Mouse (Mus musculus): ENCODE results near the gene Zfp119b.
A peak's percentile ranks its signal among the peaks of the same experiment; 100 is the strongest.
"Not testable (repeated sequence)": the region's sequence is repeated elsewhere in the genome, so short reads cannot be mapped to it uniquely, and the experiment has no call there.

Zfp119b gene

DNA sequence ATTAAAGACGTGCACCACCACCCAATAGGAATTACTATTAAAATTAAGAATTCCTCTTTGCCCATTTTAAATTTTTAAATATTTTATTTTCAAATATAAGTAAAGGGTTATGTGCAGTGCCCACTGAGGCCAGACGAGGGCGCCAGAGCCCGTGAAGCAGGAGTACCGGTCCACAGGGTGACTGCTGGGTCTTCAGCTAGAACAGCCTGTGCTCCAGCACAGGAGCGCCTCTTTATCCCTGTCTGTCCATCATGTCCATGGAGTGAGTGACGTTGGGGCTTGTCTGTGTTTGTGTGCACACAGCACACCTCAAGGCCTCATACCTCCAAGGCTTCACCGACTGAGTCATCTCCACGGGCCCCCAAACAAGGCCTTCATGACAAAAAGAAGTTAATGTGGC is 7.9 kb upstream of the Zfp119b start:
- peak; percentile 79 for DNase-seq

DNA sequence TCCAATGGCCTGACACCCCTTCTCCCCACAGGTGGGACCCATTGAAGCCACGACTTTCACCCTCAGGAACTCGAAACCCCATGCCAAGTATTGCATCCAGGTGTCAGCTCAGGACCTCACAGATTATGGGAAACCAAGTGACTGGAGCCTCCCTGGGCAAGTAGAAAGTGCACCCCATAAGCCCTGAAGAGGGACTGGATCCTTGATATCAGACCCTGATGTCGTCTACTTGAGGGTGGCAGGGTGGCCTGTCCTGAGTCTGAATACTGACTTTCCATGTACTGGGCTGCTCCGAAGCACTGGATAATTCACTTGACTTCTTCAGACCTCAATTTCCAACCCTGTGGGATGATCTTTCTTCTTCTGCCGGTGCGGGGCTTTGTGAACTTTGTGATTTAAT is 7.3 kb upstream of the Zfp119b start:
- no peak for DNase-seq

DNA sequence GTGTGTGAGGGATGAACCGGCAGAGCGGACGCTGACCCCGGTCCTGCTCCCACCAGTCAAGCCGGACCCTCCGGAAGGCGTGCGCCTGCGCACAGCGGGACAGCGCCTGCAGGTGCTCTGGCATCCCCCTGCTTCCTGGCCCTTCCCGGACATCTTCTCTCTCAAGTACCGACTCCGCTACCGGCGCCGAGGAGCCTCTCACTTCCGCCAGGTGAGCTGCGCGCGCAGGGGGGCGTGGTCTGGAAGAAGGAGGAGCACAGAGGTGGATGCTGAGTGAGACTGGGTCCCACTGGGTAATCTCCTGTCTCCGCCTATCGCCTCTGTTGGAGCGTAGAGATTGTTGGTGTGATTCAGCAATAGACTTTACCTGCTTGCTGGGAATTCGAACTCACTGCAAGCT is 6.8 kb upstream of the Zfp119b start:
- DNase-seq = peak; percentile 87

DNA sequence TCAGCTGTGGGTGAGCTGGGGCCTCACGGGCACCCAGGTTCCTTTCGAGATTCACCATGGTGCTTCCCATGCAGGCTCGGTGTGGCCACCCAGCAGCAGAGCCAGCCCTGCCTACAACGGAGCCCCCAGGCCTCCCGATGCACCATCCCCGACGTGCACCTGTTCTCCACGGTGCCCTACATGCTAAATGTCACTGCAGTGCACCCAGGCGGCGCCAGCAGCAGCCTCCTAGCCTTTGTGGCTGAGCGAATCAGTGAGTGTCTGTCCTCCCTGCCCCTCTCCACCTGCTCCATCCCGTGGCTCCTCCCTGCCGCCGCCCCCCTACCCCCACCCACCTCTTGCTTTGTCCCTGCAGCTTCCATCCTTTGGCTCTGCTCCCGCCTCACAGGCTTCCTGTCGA is 4.9 kb upstream of the Zfp119b start:
- no peak for DNase-seq

DNA sequence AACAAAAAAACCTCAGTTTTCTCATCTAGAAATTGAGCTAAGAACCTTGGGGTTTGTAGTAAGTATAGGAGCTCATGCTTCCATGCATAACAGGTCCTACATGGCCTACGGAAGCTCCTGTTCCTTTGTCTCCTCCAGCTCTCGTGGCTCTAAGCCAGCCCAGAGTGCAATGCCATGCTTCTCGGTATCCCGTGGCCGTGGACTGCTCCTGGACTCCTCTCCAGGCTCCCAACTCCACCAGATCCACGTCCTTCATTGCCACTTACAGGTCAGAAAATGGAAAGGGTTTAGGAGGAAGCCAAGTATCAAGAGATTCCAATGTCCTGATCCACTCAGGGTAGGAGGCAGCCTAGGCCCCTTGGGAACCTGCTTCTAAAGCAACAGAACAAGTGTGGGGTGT is 4.5 kb upstream of the Zfp119b start:
- DNase-seq = no peak

DNA sequence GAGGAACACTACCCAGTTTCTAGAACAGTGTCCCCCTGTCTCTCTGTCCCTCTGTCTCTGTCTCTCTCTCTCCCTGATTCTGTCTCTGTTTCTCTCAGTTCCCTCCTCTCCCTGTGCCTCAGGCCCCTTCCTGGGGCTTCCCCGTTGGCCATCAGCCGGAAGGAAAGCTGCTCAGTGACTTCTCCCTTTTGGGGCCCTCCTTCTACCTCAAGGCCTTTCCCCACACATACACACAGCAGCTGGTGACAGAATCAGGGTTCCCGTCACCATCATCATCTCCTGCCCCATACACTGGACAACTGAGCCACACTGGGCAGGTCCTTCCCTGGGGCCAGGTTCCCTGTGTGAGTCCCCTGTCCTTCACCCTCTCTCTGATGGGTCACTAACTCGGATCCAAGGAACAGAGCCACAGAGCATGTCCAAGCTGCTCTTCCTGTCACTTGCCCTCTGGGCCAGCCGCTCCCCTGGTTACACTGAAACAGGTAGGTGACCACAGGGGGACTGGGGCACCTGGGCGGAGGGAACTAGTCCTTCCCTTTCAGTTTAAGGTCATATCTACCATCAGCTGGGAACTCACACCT is 3.2 kb upstream of the Zfp119b start, which contains the start of gene Ebi3:
Ebi3 (plus strand) TSS at position 194 of the 581 bp plus-strand sequence.
- DNase-seq = no peak

DNA sequence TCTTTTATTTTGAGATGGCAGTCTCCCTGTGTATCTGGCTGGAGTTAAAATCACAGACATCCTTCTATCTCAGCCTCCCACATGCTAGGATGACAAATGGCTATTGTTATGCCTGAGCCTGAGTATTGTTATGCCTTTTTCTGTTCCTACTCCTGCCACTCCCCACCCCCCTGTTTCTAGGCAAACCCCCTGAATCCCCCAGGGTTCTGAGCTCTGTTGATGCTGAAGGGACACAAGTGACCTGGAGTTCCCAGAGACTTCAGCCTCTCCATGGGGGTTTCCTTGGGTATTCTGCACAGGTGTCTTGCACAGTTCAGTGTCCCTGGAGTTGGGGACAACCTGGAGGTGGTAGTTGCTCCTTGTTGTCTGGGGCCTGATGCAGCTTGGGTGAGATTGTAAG is 2.7 kb upstream of the Zfp119b start:
- DNase-seq = no peak

DNA sequence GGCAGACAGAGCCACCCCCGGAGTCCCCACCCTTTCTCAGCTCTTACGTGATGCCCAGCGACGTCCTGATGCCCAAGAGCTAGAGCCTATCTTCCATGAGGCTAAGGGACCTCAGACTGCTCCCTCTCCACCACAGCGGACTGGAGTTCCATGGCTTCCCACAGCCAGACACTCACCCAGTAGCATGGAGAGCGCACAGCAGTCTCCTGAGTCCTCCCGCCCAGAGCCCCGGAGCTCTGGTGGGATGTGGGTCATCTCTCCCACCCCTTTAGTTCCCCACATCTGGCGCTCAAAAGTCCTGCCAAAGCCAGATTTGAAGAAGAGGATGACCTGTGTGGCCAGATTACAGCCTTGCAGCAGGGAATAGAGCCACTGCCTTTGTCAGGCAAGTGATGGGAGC is 1.3 kb upstream of the Zfp119b start:
- no peak for DNase-seq

DNA sequence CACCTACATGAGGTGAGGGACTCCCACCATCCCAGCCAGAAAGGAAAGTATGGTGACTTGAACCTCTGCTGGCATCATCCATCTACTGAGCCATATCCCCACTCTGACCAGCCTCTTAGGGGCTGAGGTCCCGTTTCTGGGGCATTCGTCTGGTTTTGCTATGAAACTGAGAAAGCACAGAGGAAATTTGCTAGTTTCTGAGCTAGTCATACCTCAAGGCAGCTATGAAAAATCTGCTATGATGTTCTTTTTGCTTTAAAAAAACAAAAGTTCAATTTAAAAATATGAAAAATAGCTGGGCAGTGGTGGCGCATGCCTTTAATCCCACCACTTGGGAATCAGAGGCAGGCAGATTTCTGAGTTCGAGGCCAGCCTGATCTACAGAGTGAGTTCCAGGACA is 653 bp downstream of the Zfp119b start:
- no peak for DNase-seq

DNA sequence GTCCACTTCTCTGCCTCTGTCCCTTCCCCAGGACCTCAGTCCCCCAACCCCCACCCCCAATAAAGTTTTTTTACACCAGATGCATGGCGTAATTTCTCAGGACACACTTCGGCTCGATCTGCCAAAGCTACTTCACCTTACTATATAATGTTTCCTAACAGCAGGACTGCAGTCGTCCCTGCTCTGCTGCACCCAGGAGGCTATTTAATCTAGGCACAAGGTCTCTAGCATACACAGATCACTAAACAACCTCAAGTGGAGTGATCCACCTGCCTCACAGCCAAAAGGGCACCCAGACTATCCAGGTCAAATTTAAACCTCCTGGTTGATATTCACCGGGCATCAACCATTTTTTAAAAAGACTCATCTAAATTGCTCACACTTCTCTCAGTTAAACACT is 3.6 kb downstream of the Zfp119b start:
- DNase-seq = no peak

DNA sequence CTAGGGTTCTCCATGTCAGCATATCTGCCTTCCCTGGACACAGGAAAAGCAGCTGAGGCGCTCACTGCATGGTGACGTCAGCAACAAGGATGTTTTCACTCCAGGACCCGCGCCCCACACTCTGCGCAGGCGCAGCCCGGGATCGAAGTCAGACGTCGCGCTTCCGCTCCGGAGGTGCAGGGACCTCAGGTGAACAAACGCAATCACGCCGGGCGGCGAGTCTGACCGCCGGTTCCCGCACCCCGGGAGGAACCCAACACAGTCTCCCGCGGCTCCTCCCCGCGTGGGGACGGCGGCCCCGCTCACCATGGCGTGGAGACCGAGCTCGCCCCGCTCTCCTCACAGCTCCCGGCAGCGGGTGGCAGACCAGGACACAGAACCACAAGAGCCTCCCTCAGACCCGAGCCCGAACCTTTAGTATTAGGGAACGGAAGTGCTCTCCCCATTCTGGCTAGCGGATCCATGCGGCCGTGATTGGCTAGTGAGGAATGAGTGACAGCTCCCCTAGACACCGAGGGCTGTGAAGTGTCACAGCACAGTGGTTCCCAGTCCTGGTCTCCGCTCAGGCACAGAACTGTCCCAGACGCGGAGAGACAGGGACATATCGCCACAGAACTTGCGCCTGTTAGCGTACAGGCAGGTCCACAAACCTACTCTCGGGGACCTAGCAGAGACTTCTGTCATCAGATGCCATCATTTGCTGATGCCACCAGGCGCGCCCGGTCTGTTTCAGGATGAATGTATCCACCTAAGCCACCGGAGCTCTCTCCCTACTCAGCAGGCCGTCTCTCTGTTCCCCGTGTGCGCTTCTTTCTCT is 4.2 kb downstream of the Zfp119b start:
- peak; percentile 90 for DNase-seq

DNA sequence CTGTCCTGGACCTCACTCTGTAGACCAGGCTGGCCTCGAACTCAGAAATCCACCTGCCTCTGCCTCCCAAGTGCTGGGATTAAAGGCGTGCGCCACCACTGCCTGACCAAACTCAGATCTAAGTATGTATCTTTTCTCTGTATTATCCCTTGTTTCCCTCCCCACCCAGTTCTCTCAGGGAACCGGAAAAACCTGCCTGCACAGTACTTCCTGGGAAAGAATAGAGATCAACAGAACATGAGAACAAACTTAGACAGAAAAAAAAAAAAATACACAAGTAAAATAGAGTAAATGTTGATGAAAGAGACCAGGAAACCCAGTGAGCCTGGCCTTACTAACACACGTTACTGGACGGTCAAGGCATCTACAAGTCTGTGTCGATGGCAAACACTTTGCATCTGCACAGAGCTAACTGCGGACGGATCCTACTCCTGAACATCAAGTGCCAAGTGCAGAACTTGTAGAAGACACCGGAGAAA is 4.9 kb downstream of the Zfp119b start:
- DNase-seq = not testable (repeated sequence)

DNA sequence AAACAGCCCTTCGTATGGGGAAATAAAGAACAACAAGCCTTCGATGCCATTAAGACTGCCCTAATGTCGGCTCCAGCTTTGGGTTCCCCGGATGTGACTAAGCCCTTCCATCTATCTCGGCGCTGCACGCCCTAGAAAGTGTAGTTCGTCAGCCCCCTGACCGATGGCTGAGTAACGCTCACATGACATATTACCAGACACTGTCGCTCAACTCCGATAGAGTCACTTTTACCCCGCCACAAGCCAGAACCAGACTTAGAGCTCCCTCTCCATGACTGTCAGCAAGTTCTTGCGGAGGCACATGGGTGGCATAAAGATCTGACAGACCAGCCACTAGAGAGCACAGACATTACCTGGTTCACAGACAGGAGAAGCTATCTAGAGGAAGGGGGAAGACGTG is 16.1 kb downstream of the Zfp119b start:
- no peak for DNase-seq

DNA sequence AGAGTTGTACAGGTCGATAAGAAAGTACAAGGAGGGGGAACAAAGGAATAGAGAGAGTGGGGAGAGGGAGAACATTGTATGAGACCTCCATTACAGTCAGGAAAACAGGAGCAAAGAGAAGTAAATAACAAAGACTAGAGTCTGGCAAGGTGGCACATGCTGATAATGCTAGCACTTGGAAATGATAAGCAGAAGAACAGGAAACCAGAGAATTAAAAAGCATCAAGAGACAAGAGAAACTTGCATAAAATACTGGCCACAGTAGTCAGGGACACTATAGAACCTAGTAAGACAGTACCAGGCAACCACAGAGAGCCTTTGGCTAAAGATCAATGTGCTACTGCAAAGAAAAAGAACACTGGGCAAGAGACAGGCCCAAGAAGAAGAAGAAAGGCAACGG is 16.7 kb downstream of the Zfp119b start:
- no peak for DNase-seq

DNA sequence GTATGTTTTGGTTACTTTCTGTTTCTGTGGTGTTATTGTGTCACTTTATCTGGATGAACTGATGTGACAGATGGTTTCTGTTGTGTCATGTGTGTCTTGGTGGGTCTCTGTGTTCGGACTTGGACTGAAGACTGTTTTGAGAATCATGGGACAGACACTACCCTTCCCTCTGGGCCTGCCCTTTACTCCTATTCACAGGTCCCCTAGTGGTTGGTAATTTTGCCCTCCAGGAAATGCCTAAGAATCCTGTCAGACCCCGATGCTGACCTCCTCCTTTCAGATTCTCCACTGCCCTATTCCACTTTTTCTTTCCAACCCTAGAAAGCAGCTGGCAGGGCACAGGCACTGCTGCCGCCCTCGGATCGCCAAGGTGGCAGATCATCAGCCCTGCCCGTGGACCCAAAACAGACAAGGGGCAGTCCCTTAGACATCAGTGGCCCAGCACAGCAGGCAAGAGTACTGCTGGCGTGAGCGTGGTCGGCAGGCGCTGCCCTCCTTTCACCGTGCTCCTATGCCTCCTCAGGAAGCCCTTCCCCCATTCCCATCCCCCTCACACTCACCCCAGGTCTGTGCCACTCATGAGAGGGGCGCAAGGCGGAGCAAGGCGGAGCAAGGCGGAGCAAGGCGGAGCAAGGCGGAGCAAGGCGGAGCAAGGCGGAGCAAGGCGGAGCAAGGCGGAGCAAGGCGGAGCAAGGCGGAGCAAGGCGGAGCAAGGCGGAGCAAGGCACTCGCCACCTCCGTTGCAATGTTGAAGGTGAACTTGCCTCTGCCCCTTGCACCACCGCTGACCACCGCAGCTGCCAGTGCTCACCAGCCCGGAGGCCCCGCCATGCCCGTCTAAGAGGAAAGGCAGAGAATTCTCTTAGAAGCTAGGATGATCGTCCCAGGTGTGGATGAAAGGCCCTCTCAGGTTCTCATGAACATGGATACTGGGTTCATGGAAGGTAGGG is 17.5 kb downstream of the Zfp119b start:
- DNase-seq = peak; percentile 70

DNA sequence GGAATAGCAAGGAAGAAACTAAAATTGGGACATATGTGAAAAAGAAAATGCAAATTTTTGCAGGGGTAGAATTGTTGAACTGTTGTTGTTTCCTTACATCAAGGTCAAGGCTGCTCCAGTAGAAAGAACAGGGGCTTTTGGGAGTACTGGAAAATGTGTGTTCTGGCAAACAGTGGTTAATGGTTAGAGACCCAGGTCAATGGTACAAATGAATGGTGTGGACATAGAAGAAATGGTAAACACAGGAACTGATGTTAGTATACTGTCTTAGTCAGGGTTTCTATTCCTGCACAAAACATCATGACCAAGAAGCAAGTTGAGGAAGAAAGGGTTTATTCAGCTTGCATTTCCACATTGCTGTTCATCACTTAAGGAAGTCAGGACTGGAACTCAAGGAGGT is 42.6 kb downstream of the Zfp119b start:
- no peak for DNase-seq

DNA sequence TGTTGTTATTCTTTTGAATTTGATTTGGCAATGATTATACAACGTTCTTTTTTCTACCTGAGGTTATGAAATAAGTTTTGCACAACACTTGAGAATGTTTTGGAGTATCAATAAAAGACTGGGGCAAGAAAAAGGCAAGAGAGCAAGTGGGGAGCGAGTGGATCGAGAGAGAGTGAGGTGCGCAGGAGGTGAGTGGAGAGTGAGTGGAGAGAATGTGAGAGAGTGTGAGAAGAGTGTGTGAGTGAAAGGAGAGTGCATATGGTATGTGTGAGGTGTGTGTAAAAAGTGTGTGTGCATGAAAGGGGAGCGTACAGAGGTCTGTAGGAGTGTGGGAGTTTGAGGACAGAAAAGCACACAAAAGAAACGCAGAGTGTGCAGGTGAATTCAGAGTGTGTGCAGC is 45.2 kb downstream of the Zfp119b start:
- DNase-seq = no peak

DNA sequence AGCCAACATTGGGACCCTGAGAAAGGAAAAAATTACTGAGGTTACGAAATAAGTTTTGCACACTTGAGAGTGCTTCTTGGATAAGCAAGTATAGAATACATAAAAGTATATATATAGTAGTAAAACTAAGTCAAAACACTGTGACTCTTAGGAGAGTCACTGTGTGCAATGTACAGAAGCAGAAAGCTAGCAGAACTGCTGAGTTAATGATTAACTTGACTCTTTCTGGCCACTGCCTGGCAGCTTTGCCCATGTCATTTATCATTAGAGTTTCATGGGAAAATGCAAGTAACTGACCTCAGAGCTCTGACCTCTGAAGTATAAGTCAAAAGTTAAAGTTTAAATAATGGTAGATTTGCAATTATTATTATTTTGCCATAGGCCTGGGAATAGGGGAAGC is 45.6 kb downstream of the Zfp119b start:
- no peak for DNase-seq

DNA sequence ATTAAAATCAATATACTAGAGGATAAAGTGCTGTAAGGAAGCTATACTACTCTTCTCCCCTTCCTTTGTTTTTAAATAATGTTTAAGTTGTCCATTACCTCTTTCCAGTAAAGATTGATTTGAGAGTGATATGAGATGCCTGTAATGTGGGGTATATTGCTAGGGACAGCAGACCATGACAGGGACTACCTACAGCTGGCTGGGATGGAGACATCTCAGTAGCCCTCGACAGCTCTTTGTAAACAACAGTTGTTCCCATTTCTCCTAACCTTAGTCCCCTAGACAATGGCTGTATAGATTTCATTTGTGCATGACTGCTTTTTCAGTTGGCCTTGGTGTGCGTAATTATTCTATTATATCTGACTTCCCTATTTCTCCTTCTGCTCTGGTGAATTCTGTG is 46.2 kb downstream of the Zfp119b start:
- DNase-seq = no peak

DNA sequence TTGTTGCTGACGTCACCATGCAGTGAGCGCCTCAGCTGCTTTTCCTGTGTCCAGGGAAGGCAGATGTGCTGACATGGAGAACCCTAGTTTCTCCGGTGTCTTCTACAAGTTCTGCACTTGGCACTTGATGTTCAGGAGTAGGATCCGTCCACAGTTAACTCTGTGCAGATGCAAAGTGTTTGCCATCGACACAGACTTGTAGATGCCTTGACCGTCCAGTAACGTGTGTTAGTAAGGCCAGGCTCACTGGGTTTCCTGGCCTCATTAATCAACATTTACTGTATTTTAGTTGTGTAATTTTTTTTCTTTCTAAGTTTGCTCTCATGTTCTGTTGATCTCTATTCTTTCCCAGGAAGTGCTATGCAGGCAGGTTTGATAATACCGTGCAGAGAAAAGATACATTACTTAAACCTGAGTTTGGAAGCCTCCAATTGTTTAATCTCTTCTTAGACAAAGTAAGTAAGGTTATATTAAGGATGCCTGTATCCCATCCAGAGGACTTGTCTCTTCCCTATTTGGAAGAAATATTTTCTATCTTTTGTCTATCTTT is 56.8 kb downstream of the Zfp119b start:
- DNase-seq = not testable (repeated sequence)

Data from right cerebral cortex, postnatal 14 days (tissue).